Mouse (Mus musculus): ENCODE data around the gene Panx3. TPM values are rescaled to one million over a fixed set of nuclear protein-coding genes. Genes with fewer than 3 reads are reported as not detected.

Gene Panx3
- total RNA-seq, 2 experiments from 2014 or later, result 3.3 TPM; not detected in 1

DNA sequence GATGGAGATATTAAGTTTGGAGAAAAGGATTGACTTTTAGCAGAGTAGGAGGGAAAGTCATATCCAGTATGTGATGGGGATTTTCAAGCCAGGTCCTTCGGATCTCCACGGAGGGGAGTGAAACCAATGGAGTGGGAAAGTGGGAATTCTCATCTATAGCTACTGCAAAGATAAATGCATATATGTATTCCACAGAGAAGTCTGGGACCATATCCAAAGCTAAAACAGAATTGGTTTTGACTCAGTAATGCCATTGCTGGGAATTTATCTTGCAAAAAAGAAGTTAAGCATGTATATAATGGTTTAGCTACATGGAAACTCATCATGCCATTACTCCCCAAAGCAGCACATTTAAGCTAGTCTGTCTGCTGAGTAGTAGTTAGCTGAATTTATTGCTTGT is 36.7 kb downstream of the Panx3 start:
- no peak for DNase-seq

DNA sequence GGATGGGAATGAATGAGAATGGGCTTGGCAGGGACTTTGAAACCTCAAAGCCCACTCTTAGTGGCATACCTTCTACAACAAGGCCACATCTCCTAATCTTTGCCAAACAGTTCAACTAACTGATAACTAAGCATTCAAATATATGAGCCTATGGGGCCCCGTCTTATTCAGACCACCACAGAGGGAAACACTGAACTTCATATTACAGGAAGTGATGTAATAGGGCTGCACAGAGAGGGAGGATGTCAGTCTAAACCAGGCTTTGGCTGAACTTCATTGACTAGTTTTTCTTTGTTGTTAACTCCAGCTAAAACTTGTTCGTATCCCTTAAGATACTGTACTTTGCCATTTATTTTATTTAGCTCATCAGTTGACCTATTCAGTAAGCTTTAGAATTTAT is 39.1 kb downstream of the Panx3 start:
- no peak for DNase-seq

DNA sequence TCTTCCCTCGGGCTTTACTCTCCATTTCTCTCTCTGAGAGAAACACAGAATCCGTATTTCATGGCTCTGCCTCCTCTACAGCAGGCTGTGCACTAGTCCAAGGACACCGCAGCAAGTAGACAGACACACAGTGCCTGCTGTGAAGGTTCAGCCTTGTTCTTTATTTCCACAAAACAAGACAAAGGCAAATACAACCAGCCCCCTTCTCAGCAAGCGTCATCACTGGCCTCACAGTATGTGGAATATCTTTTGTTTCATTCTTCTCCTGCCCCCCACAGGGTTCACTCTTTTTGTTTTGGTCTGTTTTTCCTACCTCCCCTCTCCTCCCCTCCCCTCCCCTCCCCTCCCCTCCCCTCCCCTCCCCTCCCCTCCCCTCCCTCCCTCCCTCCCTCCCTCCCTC is 40.5 kb downstream of the Panx3 start:
- no peak for DNase-seq

DNA sequence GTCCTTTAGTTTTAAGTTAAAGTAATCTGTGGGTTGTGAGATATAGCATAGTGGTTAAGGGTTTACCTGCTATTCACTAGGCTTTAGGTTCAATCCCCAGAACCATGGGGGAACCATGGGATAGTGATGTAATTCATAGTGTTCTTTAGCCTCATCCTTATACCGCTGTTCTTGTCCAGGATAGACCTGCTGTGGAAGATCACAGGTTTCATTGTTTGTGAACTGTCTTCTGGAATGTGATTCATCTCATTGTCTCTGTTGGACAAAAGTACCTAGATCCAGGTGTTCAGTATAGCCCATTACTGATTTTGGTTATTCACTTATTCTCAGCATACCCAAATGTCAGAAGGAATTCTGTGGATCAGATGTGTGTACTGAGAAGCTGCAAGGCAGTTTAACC is 41.8 kb downstream of the Panx3 start:
- DNase-seq, result no peak

DNA sequence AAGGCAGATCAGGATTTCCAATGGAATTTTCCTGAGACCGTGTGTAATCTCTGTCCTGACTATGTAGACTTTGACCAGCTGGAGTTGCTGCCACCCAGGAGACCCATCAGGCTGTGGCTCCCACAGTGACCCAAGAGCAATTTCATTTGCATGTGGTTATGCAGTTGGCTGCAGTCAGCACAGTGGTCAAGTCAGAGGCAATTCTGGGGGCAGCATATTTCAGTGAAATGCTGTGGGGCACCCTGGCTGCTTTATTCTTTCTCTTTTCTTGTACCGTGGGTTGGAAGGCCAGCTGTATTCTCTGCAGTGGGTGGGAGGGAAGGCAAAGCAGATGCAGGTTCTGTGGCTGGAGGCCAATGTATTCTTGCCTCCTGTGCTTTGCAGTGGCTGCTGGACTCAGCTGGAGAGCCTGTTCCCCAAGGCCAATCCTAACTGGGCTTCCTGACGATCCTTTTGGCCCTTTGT is 42.9 kb downstream of the Panx3 start:
- DNase-seq, result peak; percentile 17

DNA sequence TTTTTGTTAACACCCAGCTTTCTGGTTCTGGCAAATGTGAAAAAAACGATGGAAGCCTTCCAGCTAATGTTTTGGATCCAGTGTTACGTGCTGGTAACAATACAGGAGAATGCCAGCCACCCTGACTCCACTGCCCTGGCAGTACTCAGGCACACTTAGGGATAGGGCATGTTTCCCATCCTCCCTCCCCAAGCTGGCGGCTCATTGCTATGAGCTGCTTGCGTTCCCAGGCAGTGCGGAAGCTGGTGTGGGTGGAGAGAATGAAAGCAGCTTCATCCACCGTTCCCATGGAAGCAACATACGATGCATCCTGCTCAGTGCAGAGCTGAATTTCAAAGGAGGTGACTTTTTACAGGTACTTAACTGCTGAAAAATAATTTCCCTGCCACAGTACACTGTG is 43.4 kb downstream of the Panx3 start:
- no peak for DNase-seq

DNA sequence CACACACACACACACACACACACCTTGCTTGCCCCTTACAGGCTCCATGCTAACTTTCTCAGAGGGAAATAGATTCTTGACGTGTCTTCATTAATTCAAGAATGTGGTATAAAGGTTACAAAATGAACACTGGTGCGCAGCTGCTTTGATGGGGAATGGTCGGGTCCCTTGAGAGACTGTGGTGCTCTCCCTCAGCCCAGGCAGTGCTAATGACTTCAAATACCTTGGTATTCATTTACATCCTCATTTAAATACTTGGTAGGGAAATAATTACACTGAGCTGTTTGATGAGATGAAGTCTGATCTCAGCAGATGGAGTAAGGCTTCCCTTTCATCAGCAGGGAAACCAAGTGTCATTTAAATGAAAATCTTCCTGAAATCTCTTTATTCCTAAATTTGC is 43.9 kb downstream of the Panx3 start:
- DNase-seq, result no peak

DNA sequence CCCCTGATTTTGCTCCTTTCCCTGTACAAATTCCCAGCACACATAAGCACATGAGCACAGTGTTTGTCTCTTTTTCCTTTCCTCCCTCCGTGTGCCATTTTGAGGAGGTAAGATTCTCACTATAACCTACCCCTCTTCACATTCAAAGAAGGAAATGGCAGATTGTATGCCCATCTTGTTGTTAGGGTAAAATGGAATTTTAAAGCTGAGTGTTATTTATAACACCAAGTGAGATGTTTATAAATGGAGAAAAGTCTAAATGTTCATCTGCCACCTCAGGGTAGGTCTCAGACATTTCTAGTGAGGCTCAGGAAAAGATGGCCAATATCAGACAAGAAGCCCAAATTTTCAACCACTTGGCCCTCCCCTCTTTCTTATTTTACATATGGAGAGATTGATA is 44.5 kb downstream of the Panx3 start:
- no peak for DNase-seq

DNA sequence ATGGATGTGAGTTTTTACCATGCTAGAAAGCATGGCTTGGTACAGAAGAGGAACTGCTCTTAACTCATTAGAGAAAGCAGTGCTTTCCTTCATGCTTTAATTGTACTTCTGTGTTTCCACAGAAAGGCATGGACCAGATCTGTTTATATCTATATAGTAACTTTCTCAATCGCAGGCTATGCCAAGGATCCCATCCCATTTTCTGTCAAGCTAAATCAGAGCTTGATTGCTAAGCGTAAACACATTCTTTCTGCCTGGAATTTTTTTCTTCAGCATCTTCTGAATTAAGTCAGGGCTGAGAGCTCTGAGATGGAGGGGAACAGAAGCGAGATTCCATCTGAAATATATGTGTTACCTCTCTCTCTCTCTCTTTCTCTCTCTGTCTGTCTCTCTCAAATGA is 45.1 kb downstream of the Panx3 start:
- DNase-seq, result no peak

DNA sequence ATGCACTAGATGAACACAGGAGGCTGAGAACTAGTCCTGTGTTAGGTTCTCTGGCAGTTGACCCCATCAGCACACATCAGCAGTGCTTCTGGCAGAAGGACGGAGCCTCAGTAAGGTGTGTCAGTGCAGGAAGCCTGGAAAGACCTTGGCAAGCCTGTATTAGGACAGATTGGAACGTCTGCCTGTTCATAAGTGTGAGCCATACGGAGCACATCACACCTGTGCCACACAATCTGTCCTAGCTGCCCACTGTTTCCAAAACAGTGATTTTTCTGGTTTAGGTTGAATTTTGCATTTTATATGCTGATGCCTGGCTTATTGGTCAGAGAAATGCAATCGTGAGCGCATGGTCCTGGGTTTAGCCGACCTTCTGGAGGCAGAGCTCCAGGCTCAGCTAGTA is 47.7 kb downstream of the Panx3 start:
- no peak for DNase-seq

DNA sequence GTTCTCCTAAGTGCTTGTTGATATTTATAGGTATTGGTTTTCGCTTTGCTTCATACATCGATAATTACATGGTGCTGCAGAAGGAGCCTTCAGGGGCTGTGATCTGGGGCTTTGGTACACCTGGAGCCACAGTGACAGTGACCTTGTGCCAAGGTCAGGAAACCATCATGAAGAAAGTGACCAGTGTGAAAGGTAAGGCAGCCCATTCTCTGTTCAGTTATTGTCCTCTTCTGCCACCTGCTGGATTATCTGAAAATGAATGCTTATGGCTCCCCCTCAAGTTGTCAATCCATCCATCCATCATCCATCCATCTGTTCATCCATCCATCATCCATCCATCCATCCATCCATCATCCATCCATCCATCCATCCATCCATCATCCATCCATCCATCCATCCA is 52.3 kb downstream of the Panx3 start:
- no peak for DNase-seq

DNA sequence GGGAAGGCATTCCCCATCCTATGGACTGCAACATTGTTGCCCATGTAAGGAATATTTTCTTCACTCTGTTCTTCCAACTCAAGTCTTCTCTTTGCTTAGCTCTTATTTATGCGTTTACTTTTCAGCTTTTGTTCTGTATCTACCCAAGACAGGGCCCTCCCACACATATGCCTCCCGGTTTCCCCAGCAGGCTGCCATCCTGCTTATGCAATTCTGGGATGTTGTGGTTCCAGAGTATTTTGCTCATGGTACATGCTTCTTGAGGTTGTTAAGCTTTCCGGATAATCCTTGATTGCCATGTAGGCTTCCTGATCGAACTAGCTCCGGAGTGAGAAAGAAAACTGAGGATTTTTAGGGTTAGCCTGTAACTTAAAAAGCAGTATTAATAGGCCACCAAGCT is 53.8 kb downstream of the Panx3 start:
- DNase-seq, result no peak

DNA sequence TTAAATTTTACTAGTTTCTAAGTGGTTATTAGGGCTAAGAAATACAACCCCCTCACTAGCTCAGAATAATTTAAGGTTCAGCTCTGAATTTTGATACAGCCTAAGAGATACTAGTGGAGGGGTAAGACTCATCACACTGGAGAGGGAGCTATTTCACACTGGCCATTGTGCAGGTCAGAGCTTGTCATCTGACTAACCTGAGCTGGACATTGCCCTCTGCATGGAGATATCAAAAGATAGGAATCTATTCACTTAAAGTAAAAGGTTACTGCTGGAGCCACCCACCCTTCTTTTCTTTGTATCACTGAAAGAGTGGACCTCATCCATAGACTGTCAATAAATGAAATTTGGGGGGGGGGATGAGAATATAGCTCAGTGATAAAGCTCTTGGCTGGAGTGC is 54.7 kb downstream of the Panx3 start:
- DNase-seq, result no peak

DNA sequence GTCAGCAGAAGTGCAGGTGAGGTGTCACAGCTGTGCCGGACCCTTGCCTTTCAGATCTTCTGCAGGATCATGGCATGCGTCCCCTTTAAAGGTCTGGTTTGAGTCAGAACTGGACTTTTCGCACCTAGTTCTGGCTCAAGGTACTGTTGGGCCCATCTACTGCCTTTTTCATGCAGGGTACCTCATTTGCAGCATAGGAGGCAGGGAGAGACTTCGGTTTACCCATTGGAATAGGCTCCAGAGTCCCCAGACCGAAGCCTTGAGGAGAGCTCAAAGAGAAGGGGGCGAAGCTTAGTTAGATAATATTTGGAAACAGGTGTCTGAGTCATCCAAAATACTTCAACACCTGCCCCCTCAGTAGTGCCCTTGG is 55.1 kb downstream of the Panx3 start:
- no peak for DNase-seq

DNA sequence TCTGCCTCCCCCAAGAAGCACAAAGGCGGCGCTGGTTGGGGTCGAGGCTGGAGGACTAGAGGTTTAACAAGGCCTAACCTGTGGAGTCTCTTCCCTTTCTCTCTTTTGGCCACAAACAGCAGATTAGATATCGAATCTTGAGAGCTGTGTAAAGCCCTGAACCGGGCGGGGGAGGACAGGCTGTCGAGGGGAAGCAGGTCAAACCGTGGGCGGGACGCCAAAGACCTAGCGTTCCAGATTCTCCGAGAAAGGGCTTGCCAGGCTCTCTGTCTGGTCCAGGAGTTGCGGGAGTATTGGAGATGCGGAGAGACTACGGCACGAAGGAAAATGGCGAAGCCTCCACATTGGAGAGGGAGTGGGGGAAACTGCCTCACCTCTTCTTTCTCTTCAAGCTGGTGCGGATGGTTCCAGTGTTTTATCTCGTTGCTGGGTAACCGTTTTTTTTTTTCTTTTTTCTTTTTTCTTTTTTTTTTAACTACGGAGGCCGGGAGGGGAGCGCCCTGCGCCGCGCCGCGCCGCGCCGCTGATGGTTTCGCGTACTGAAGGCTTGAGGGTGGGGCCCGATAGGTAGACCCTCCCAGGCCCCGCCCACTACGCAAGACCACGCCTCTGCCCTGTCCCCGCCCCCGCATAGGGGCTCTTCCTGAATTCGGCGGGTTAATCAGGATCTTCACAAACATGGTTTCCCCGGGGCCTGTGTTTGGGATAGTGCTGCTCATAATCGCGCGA is 55.7 kb downstream of the Panx3 start, which contains the start of gene Spa17:
Spa17 (minus strand) TSS at position 541 of the 729 bp plus-strand sequence.
- DNase-seq, result peak; percentile 85

Other genes starting within 250 kb of the Panx3 start
- under 1 TPM; 0.18 to 0.21 TPM for gene Robo3, start 236.0 kb downstream of the Panx3 start, total RNA-seq (2021)
- gene Msantd2, start 179.9 kb downstream of the Panx3 start, total RNA-seq (2021), result 10 to 100 TPM in 1 of 2 experiments, 1 to 10 TPM in 1; 8.9 to 12.3 TPM
- 10 to 100 TPM; 50.9 to 53.8 TPM for gene Esam, start 141.2 kb downstream of the Panx3 start, total RNA-seq (2021)
- 1 to 10 TPM; 3.4 to 5.4 TPM for gene Vsig2, start 130.0 kb downstream of the Panx3 start, total RNA-seq (2021)
- gene Nrgn, start 116.3 kb downstream of the Panx3 start, total RNA-seq (2021), result 1 to 10 TPM; 2.8 to 5.1 TPM
- gene Siae, start 113.5 kb downstream of the Panx3 start, total RNA-seq (2021), result 1 to 10 TPM; 4.0 to 4.4 TPM
- 1 to 10 TPM; 2.1 to 3.0 TPM for gene Spa17, start 55.5 kb downstream of the Panx3 start, total RNA-seq (2021)
- 10 to 100 TPM; 46.1 to 54.6 TPM for gene Tbrg1, start 11.9 kb downstream of the Panx3 start, total RNA-seq (2021)
- not detected for gene Olfr160, start 47.0 kb upstream of the Panx3 start, total RNA-seq (2021)
- gene Olfr874, start 75.9 kb upstream of the Panx3 start, total RNA-seq (2021), result not detected
- not detected for gene Olfr875, start 102.6 kb upstream of the Panx3 start, total RNA-seq (2021)
- gene Olfr876, start 133.8 kb upstream of the Panx3 start, total RNA-seq (2021), result not detected
- not detected for gene Olfr877, start 185.0 kb upstream of the Panx3 start, total RNA-seq (2021)
- gene Olfr145, start 227.5 kb upstream of the Panx3 start, total RNA-seq (2021), result not detected
- not detected for gene Olfr878, start 248.6 kb upstream of the Panx3 start, total RNA-seq (2021)

All from gastrocnemius, postnatal 10 days (tissue).